Mouse (Mus musculus): Measurements from ENCODE around the gene Arl6ip1. TPM values are rescaled to one million over a fixed set of nuclear protein-coding genes. Genes with fewer than 3 reads are reported as not detected.
A peak's percentile ranks its signal among the peaks of the same experiment; 100 is the strongest.

Arl6ip1 gene
- polyA plus RNA-seq, 1 experiment: 344 TPM

DNA sequence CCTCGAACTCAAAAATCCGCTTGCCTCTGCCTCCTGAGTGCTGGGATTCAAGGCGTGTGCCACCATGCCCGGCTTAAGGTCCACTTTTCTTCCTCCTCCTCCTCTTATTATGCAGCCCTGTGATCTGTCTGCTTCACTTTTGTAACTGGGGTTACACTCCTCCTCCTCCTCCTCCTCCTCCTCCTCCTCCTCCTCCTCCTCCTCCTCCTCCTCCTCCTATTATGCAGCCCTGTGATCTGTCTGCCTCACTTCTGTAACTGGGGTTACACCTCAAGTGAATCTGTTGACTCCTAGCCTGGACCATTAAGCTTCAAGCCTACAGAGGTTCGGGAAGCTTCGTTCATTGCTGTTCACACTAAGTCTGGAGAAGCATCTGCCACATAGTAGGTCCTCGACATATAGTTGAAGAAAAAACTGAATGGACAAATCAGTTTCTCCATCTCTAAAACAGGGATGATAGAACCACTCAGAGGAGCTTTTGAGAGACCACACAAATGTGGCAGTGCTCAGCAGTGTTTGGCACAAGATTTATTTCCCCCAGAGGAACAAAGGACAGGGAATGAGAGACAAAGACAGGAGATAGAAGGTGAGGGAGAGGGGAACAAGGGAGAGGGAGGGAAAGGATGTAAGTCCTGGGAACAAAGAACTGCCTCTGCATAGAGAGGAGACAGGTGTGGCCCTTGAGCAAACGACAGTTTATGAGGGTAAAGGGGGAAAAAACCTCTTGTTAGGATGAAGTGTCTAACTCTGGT is 12.5 kb downstream of the Arl6ip1 start:
- H3K4me1 ChIP-seq (ENCODE audit: control insufficient read depth, insufficient read depth, low read length): peaks cover 32% of the 10 kb centered on the region
- no peak for DNase-seq
- no peak for TF ChIP-seq POLR2A (IDR thresholded peaks at IDR 0.05; ENCODE audit: low read depth, low read length)
- 9% methylated on average over 8 of the region's 8 CpGs for WGBS
- no peak overlapping the region for H3K4me3 ChIP-seq (ENCODE audit: insufficient read depth, low read depth, low read length)
- no peaks in the 10 kb centered on the region for H3K27me3 ChIP-seq (replicated peaks; ENCODE audit: control insufficient read depth, insufficient read depth, low read length)
- peak overlapping the region; percentile 81 for H3K27ac ChIP-seq (ENCODE audit: insufficient read depth, low read depth, low read length)
- peaks cover 2% of the 10 kb centered on the region; the same call in 1 of the 2 replicates for H3K36me3 ChIP-seq (ENCODE audit: control insufficient read depth, insufficient read depth, low read length)

DNA sequence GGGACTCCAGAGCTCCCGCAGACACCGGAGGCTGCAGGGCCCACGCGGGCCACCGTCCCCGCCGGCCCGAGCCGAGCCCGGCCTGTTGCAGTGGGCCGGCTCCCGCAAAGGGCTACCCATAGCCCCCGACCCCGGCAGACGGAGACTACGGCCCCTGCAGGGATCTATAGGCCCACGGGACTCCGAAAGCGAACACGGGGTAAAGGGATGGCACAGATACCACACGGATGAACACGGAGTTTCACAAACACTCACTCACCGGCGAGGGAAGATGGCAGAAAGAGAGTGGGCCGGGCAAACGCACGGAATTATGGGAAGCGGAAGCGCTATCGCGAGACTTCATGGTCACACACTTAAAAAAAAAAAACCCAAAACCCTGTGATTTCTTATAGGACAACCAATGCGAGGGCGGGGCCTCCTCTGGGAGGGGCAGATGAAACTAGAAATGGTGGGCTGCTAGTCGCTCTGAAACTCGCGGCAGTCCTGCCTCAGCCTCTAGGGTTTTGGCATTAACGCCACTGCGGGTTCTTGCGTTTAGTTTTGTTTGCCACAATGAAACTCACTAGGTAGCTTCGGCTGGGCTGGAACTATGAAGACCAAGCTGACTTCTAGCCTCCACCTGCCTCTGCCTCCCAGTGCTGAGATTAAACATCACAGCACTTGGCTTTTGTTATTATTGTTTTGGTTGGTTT is 13.4 kb downstream of the Arl6ip1 start, which contains the start of gene Rps15a:
TSS of gene Rps15a (minus strand) at position 312 of the 692 bp plus-strand sequence.
- Histone ChIP-seq H3K27ac (ENCODE audit: insufficient read depth, low read depth, low read length) (peak within 1 kb of the TSS; percentile 81), H3K4me1 (ENCODE audit: control insufficient read depth, insufficient read depth, low read length) (peaks cover 32% of the 10 kb centered on the region), H3K36me3 (ENCODE audit: control insufficient read depth, insufficient read depth, low read length) (peaks cover 2% of the 10 kb centered on the region; the same call in 1 of the 2 replicates), H3K27me3 (replicated peaks; ENCODE audit: control insufficient read depth, insufficient read depth, low read length) (no peaks in the 10 kb centered on the region), H3K4me3 (ENCODE audit: insufficient read depth, low read depth, low read length) (peak within 1 kb of the TSS; percentile 97)
- under 1% methylated on average over 40 of the region's 40 CpGs for WGBS
- peak; percentile 97 for DNase-seq
- TF ChIP-seq POLR2A (IDR thresholded peaks at IDR 0.05; ENCODE audit: low read depth, low read length): peak; percentile 85
- 0 out of 2 replicates have a peak, but pooled peaks have one; percentile 1 for TF ChIP-seq CTCF (conservative IDR thresholded peaks at IDR 0.05; ENCODE audit: insufficient read depth, insufficient read length, low read depth, low read length)

DNA sequence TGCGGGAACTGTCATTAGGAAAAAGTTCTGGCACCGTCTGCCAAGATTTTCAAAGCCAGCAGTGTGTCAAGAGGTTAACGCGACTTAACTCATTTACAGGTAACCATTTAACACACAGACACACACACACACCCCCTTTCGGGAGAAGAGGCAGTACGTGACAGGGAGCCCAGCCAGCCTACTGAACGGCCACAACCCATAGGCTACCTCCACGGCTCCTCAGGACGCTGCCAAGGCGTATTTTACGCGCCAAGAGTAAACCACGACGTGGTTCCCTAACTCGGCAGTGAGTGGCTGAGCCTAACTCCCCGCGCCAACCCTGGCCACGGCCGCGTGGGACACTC is 14.0 kb downstream of the Arl6ip1 start:
- Histone ChIP-seq H3K4me3 (ENCODE audit: insufficient read depth, low read depth, low read length) (peak overlapping the region; percentile 97), H3K27me3 (replicated peaks; ENCODE audit: control insufficient read depth, insufficient read depth, low read length) (no peaks in the 10 kb centered on the region), H3K4me1 (ENCODE audit: control insufficient read depth, insufficient read depth, low read length) (peaks cover 29% of the 10 kb centered on the region), H3K27ac (ENCODE audit: insufficient read depth, low read depth, low read length) (peak overlapping the region; percentile 72), H3K36me3 (ENCODE audit: control insufficient read depth, insufficient read depth, low read length) (no peaks in the 10 kb centered on the region; the same call in 1 of the 2 replicates)
- under 1% methylated on average over 20 of the region's 20 CpGs for WGBS
- no peak for DNase-seq
- TF ChIP-seq CTCF (conservative IDR thresholded peaks at IDR 0.05; ENCODE audit: insufficient read depth, insufficient read length, low read depth, low read length) (no peak), POLR2A (IDR thresholded peaks at IDR 0.05; ENCODE audit: low read depth, low read length) (no peak)

DNA sequence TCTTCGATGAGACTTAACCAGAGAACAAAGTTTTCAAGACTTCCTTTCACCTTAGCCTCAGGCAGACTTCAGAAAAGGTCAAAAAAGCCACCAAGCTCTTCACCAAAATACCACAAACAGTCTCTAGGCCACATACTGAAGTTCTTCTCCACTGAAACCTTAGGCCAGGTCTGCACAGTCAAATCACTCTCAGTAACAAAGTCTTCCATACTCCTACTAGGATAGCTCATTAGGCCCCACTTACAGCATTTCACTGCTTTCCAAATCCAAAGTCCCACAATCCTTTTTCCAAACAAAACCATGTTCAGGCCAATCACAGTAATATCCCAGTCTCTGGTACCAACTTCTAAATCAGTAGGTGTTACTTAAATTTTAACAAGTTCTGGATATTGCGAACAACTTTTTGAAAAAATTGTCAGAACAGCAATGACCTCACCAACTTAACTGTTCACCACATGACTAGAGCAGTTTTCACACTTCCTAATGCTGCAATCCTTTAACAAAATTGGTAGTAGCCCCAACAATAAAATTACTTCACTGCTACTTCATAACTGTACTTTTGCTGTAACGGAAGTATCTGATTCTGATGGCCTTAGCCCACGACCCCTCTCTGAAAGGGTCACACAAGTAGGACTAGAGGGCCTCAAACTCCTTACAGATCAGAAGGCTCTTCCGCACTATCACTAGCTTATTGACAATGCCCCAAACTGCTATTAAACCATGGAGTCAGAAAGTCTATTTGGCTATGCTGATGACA is 15.7 kb downstream of the Arl6ip1 start:
- Histone ChIP-seq H3K36me3 (ENCODE audit: control insufficient read depth, insufficient read depth, low read length) (peaks cover 2% of the 10 kb centered on the region; the same call in 1 of the 2 replicates), H3K27ac (ENCODE audit: insufficient read depth, low read depth, low read length) (no peak overlapping the region), H3K4me1 (ENCODE audit: control insufficient read depth, insufficient read depth, low read length) (peaks cover 14% of the 10 kb centered on the region), H3K27me3 (replicated peaks; ENCODE audit: control insufficient read depth, insufficient read depth, low read length) (no peaks in the 10 kb centered on the region), H3K4me3 (ENCODE audit: insufficient read depth, low read depth, low read length) (no peak overlapping the region)
- TF ChIP-seq POLR2A (IDR thresholded peaks at IDR 0.05; ENCODE audit: low read depth, low read length) (no peak), CTCF (conservative IDR thresholded peaks at IDR 0.05; ENCODE audit: insufficient read depth, insufficient read length, low read depth, low read length) (no peak)
- no peak for DNase-seq
- 60% methylated on average over 5 of the region's 5 CpGs for WGBS

DNA sequence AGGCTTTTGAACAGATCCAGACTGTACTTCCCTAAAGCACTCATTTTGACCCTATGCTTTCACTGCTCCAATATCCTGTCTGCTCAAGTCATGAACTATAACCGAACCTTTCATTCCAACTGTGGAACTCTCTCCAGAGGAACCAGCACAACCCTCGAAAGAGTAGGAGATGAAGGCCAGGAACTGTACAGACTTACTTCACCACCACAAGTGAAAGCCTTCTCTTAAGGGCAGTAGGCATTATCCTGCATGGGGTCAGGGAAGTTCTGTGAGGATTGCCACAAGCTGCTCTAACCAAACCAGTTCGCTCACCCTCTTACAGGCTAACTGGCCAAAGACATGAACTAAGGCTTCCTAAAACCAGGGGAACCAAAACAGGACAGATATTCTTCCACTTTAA is 18.3 kb downstream of the Arl6ip1 start:
- 48% methylated on average over 3 of the region's 3 CpGs for WGBS

DNA sequence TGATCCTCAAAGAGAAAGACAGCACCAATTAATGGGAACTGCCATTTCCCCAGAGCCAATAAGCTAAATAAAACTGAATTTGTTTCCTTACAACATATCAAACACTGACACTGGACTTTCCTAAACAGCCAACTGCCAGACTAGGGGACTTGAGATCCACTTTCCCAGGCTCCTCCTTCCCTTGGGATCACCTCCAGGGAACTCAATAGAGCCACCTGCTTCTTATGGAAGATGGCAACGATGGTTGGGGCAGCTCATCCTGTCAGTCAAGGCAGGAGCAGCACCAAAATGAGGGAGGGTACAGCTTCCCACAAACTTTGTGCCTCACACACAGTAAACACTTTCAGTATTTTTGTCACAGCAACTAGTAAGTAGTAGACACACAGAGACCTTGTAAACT is 21.8 kb downstream of the Arl6ip1 start:
- H3K4me1 ChIP-seq (ENCODE audit: control insufficient read depth, insufficient read depth, low read length): no peaks in the 10 kb centered on the region; the same call in 1 of the 2 replicates
- DNase-seq: no peak
- no peak overlapping the region for H3K4me3 ChIP-seq (ENCODE audit: insufficient read depth, low read depth, low read length)
- peaks cover 5% of the 10 kb centered on the region for H3K36me3 ChIP-seq (ENCODE audit: control insufficient read depth, insufficient read depth, low read length)
- H3K27me3 ChIP-seq (replicated peaks; ENCODE audit: control insufficient read depth, insufficient read depth, low read length): no peaks in the 10 kb centered on the region
- no peak for TF ChIP-seq CTCF (conservative IDR thresholded peaks at IDR 0.05; ENCODE audit: insufficient read depth, insufficient read length, low read depth, low read length)
- no peak for TF ChIP-seq POLR2A (IDR thresholded peaks at IDR 0.05; ENCODE audit: low read depth, low read length)
- WGBS: 62% methylated on average over 1 of the region's 1 CpGs
- no peak overlapping the region for H3K27ac ChIP-seq (ENCODE audit: insufficient read depth, low read depth, low read length)

More for the DNA sequence above, 18.3 kb downstream of the Arl6ip1 start:
- TF ChIP-seq POLR2A (IDR thresholded peaks at IDR 0.05; ENCODE audit: low read depth, low read length) (no peak), CTCF (conservative IDR thresholded peaks at IDR 0.05; ENCODE audit: insufficient read depth, insufficient read length, low read depth, low read length) (no peak)
- H3K4me1 ChIP-seq (ENCODE audit: control insufficient read depth, insufficient read depth, low read length): peaks cover 5% of the 10 kb centered on the region; the same call in 1 of the 2 replicates
- no peak overlapping the region for H3K27ac ChIP-seq (ENCODE audit: insufficient read depth, low read depth, low read length)
- H3K27me3 ChIP-seq (replicated peaks; ENCODE audit: control insufficient read depth, insufficient read depth, low read length): no peaks in the 10 kb centered on the region
- DNase-seq: no peak
- H3K4me3 ChIP-seq (ENCODE audit: insufficient read depth, low read depth, low read length): no peak overlapping the region
- H3K36me3 ChIP-seq (ENCODE audit: control insufficient read depth, insufficient read depth, low read length): peaks cover 5% of the 10 kb centered on the region

Measured in kidney, adult 2 months (tissue).